Mouse (Mus musculus): ENCODE data around the gene Maneal. TPM values are rescaled to one million over a fixed set of nuclear protein-coding genes. Genes with fewer than 3 reads are reported as not detected.

The Maneal gene
- polyA plus RNA-seq, 1 experiment from 2014 or later = 0.08 TPM

DNA sequence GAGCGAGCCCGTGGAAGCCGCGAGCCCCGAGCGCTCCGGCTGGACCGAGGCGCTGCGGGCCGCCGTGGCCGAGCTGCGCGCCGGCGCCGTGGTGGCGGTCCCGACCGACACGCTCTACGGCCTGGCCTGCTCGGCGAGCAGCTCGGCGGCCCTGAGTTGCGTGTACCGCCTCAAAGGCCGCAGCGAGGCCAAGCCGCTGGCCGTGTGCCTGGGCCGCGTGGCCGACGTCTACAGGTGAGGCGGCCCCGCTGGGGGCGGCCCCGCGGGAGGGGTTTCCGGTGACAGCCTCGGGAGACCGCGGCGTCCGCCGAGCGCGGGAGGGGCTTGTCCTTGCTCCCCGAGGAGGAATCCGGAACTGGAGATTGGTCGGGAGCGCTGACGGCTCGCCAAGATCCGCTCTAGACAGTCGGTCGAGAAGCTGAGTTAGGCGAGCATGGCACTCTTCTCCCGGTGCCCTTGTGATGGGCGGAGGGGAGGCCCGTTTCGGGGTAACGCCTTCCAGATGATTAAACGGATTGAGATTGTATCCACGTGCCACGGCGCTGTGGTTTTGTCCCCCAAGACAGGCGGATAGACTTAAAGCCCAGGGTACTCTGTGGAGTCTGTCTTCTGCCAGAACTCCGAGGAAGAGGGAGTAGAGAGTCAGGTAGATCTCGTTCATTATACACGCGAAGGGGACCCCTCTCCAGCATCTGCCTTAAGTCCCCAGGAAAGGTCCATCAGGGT, 10.9 kb downstream of the Maneal start, which contains the start of gene 1110065P20Rik:
Gene 1110065P20Rik (minus strand): TSS at position 264 of the 726 bp plus-strand sequence.
- Histone ChIP-seq H3K36me3 (ENCODE audit: insufficient read depth, low read length) (peaks cover 8% of the 10 kb centered on the region; the same call in 1 of the 2 replicates), H3K9ac (replicated peaks; ENCODE audit: low read depth) (peak within 1 kb of the TSS; percentile 82), H3K27ac (ENCODE audit: low read length) (peak within 1 kb of the TSS; percentile 97), H3K27me3 (replicated peaks; ENCODE audit: insufficient read depth, low read length) (no peaks in the 10 kb centered on the region), H3K9me3 (ENCODE audit: low read length) (no peaks in the 10 kb centered on the region), H3K4me3 (ENCODE audit: low read depth, low read length) (peak within 1 kb of the TSS; percentile 95), H3K4me1 (ENCODE audit: insufficient read depth, low read depth, low read length) (peaks cover 12% of the 10 kb centered on the region; the same call in 1 of the 2 replicates), H3K4me2 (replicated peaks; ENCODE audit: low read depth, low read length) (peak within 1 kb of the TSS; percentile 83)
- peak; percentile 89 for DNase-seq (ENCODE audit: low spot score)
- ATAC-seq = peak; percentile 75
- under 1% methylated on average over 71 of the region's 75 CpGs for WGBS
- TF ChIP-seq CTCF (IDR thresholded peaks at IDR 0.05) (no peak), EP300 (IDR thresholded peaks at IDR 0.05) (no peak)

DNA sequence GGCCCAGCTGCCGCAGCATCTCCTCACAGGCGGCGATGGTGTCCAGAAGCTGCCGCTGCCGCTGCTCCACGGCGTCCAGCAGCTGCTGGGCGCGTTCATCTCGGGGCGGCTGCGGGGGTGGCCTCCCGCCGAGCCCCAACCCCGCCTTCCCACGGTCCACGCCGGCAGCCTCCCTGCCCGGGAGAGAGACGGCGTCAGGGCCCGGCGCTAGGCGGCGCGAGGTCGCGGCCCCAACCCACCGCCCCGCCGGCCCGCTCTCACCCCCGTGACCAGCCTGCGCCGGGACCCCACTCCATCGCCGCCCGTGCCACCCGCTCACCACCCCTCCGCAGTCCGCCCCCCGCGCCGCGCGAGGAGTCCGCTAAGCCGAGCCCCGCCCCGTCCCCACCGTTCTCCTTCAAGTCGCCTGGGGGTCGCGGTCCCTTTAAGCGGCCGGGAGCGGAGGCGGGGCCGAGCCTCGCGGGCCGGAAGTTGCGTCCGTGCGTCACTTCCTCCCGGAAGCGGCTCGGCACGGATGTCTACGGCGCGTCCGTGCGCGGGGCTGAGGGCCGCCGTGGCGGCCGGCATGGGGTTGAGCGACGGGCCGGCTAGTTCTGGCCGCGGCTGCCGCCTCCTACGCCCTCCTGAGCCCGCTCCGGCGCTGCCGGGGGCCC, 11.6 kb downstream of the Maneal start, which contains the start of gene Yrdc:
Gene Yrdc (plus strand): TSS at position 419 of the 653 bp plus-strand sequence.
- H3K27me3 ChIP-seq (replicated peaks; ENCODE audit: insufficient read depth, low read length) = no peaks in the 10 kb centered on the region
- peak within 1 kb of the TSS; percentile 83 for H3K4me2 ChIP-seq (replicated peaks; ENCODE audit: low read depth, low read length)
- peak within 1 kb of the TSS; percentile 82 for H3K9ac ChIP-seq (replicated peaks; ENCODE audit: low read depth)
- DNase-seq (ENCODE audit: low spot score) (peak; percentile 97), ATAC-seq (peak; percentile 95)
- under 1% methylated on average over 26 of the region's 90 CpGs for WGBS
- H3K4me3 ChIP-seq (ENCODE audit: low read depth, low read length) = peak within 1 kb of the TSS; percentile 95
- H3K9me3 ChIP-seq (ENCODE audit: low read length) = no peaks in the 10 kb centered on the region
- TF ChIP-seq EP300 (IDR thresholded peaks at IDR 0.05) = no peak
- TF ChIP-seq CTCF (IDR thresholded peaks at IDR 0.05) = peak; percentile 40
- H3K4me1 ChIP-seq (ENCODE audit: insufficient read depth, low read depth, low read length) = peaks cover 12% of the 10 kb centered on the region; the same call in 1 of the 2 replicates
- peaks cover 8% of the 10 kb centered on the region; the same call in 1 of the 2 replicates for H3K36me3 ChIP-seq (ENCODE audit: insufficient read depth, low read length)
- peak within 1 kb of the TSS; percentile 97 for H3K27ac ChIP-seq (ENCODE audit: low read length)

DNA sequence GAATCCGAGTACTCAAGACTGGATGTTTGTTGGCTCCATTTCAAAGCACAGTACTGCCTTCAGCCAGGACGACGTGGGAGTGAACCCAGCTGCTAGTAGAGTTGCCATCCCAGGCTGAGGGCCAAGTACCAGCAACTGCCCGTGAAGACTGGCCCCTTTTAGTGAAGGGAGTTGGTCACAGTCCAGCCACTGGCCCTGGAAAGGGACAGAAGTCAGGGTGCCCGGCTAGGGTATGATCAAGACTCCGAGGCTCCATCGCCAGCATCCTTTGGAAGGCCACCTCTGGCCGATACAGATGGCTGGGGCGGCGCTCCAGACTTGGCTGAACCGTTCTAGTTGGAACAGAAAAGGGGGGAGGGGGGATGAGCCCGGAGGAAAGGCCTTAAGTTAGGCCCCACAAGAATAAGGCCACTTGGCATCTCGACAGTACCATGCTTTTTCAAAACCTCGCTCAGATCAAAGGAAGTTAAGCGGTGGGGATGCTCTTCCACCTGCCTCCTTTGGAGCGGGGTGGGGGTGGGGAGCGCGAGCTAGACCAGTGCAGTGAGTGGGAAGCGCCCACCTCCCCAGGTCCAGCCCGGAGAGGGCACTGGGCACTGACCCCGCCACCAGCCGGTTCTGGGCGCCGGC, 12.2 kb downstream of the Maneal start:
- TF ChIP-seq EP300 (IDR thresholded peaks at IDR 0.05) (no peak), CTCF (IDR thresholded peaks at IDR 0.05) (no peak)
- peak overlapping the region; percentile 95 for H3K4me3 ChIP-seq (ENCODE audit: low read depth, low read length)
- H3K9me3 ChIP-seq (ENCODE audit: low read length) = no peaks in the 10 kb centered on the region
- peak overlapping the region; percentile 97 for H3K27ac ChIP-seq (ENCODE audit: low read length)
- H3K27me3 ChIP-seq (replicated peaks; ENCODE audit: insufficient read depth, low read length) = no peaks in the 10 kb centered on the region
- DNase-seq (ENCODE audit: low spot score) (peak; percentile 75), ATAC-seq (peak; percentile 1; the same call in 1 of the 2 replicates)
- 3% methylated on average over 18 of the region's 24 CpGs for WGBS
- peaks cover 7% of the 10 kb centered on the region; the same call in 1 of the 2 replicates for H3K36me3 ChIP-seq (ENCODE audit: insufficient read depth, low read length)
- peak overlapping the region; percentile 82 for H3K9ac ChIP-seq (replicated peaks; ENCODE audit: low read depth)
- H3K4me1 ChIP-seq (ENCODE audit: insufficient read depth, low read depth, low read length) = peaks cover 12% of the 10 kb centered on the region; the same call in 1 of the 2 replicates
- H3K4me2 ChIP-seq (replicated peaks; ENCODE audit: low read depth, low read length) = peak overlapping the region; percentile 83

DNA sequence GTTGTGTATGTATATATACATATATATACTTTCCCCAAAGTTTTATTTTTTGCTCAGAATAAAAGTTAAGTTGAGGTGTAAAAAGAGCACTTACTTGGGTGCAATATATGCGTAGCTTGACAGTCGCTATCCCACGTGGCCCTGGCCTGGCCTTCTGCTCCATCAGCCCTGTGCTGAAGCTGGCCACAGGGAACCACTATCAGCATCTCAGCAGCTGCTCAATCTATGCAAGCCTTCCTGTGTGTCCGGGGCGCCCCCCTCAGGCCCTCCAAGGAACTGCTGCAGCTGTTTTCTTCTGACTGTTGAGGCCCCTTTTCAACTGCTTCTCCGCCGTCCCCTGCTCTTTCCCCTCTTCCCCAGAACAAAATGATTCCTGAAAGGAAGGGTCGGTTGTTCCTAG, 14.4 kb downstream of the Maneal start:
- Histone ChIP-seq H3K4me3 (ENCODE audit: low read depth, low read length) (no peak overlapping the region), H3K4me1 (ENCODE audit: insufficient read depth, low read depth, low read length) (peaks cover 12% of the 10 kb centered on the region; the same call in 1 of the 2 replicates), H3K27me3 (replicated peaks; ENCODE audit: insufficient read depth, low read length) (no peaks in the 10 kb centered on the region), H3K36me3 (ENCODE audit: insufficient read depth, low read length) (no peaks in the 10 kb centered on the region), H3K9me3 (ENCODE audit: low read length) (no peaks in the 10 kb centered on the region), H3K27ac (ENCODE audit: low read length) (no peak overlapping the region), H3K9ac (replicated peaks; ENCODE audit: low read depth) (no peak overlapping the region), H3K4me2 (replicated peaks; ENCODE audit: low read depth, low read length) (no peak overlapping the region)
- TF ChIP-seq CTCF (IDR thresholded peaks at IDR 0.05) (peak; percentile 96), EP300 (IDR thresholded peaks at IDR 0.05) (no peak)
- ATAC-seq = no peak
- 12% methylated on average over 8 of the region's 8 CpGs for WGBS
- DNase-seq (ENCODE audit: low spot score) = peak; percentile 80

DNA sequence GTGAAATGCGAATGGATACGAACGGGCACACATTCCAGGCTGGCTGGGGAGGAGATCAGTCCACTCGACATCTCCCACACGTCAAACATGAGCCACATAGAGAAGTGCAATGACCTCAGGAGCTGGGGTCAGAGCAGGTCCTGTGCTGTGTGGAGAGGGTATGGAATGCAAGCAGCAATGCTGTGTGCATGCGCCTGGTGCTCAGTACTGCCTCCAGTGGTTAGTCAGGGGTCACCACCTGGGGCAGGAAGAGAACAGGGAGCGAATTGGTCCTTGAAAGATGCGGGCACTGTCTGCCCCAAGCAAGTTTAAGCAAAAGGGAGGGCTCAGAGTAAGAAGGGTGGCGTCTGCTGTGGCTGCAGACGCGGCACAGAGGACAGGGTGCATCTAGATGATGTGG, 18.5 kb downstream of the Maneal start:
- peak; percentile 85 for TF ChIP-seq CTCF (IDR thresholded peaks at IDR 0.05)
- TF ChIP-seq EP300 (IDR thresholded peaks at IDR 0.05) = no peak
- DNase-seq (ENCODE audit: low spot score) (peak; percentile 38), ATAC-seq (peak; percentile 48)
- Histone ChIP-seq H3K9ac (replicated peaks; ENCODE audit: low read depth) (no peak overlapping the region), H3K4me1 (ENCODE audit: insufficient read depth, low read depth, low read length) (no peaks in the 10 kb centered on the region), H3K36me3 (ENCODE audit: insufficient read depth, low read length) (peaks cover 3% of the 10 kb centered on the region; the same call in 1 of the 2 replicates), H3K27ac (ENCODE audit: low read length) (no peak overlapping the region), H3K9me3 (ENCODE audit: low read length) (no peaks in the 10 kb centered on the region), H3K4me2 (replicated peaks; ENCODE audit: low read depth, low read length) (no peak overlapping the region), H3K4me3 (ENCODE audit: low read depth, low read length) (no peak overlapping the region), H3K27me3 (replicated peaks; ENCODE audit: insufficient read depth, low read length) (no peaks in the 10 kb centered on the region)
- 54% methylated on average over 11 of the region's 11 CpGs for WGBS

DNA sequence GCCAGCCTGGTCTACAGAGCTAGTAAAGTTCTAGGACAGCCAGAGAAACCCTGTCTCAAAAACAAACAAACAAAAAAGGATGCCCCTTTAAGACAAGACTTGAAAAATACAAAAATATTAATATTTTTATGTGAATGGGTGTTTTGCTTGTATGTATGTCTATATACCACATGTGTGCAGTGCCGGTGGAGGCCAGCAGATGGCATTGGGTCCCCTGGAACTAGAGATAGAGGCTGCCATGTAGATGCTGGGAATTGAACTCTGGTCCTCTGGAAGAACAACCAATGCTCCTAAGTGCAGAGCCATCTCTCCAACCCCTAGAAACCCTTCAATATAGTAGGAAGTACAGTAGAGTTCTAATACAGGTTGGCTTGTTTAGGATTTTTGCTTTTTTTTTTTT, 21.0 kb downstream of the Maneal start:
- Histone ChIP-seq H3K27ac (ENCODE audit: low read length) (no peak overlapping the region), H3K4me2 (replicated peaks; ENCODE audit: low read depth, low read length) (no peak overlapping the region), H3K4me3 (ENCODE audit: low read depth, low read length) (no peak overlapping the region), H3K9ac (replicated peaks; ENCODE audit: low read depth) (no peak overlapping the region), H3K27me3 (replicated peaks; ENCODE audit: insufficient read depth, low read length) (no peaks in the 10 kb centered on the region), H3K9me3 (ENCODE audit: low read length) (no peaks in the 10 kb centered on the region), H3K4me1 (ENCODE audit: insufficient read depth, low read depth, low read length) (no peaks in the 10 kb centered on the region), H3K36me3 (ENCODE audit: insufficient read depth, low read length) (peaks cover 6% of the 10 kb centered on the region; the same call in 1 of the 2 replicates)
- ATAC-seq (no peak), DNase-seq (ENCODE audit: low spot score) (no peak)
- TF ChIP-seq EP300 (IDR thresholded peaks at IDR 0.05) (no peak), CTCF (IDR thresholded peaks at IDR 0.05) (no peak)
- WGBS = 100% methylated on average over 1 of the region's 1 CpGs

Measured in lung, postnatal 0 days (tissue).